Mouse (Mus musculus) ES-E14 (cell line): ENCODE measurements around the gene Ctsh. TPM values are rescaled to one million over a fixed set of nuclear protein-coding genes. Genes with fewer than 3 reads are reported as not detected.

Experiments used
- DNase-seq: peaks from one replicate; pipeline ENCODE4 v3.0.0-alpha.2; 2013; ENCODE audit warnings: low read depth, low spot score
- H3K27ac ChIP-seq: 2 replicates; pipeline ENCODE4 v1.5.1; 2012; ENCODE audit warnings: low read depth, mild to moderate bottlenecking, low read length, moderate library complexity, mixed read lengths; ENCODE audit not compliant: poor library complexity, insufficient read depth, severe bottlenecking
- H3K36me3 ChIP-seq: 2 replicates; pipeline ENCODE4 v1.6.1; 2012; ENCODE audit warnings: mild to moderate bottlenecking, low read length, moderate library complexity, mixed read lengths; ENCODE audit not compliant: control insufficient read depth, poor library complexity, insufficient read depth, severe bottlenecking
- H3K4me1 ChIP-seq, 2 experiments: fragments of 150-350 bp in 1 of 2; sonication (generic) in 1 of 2; 2 replicates each; pipeline ENCODE4 v1.6.1; 2012; ENCODE audit warnings: low read length in 2 of 2, mild to moderate bottlenecking in 1 of 2, mixed read lengths in 1 of 2; ENCODE audit not compliant: control insufficient read depth in 2 of 2, insufficient read depth in 2 of 2, poor library complexity in 1 of 2
- H3K4me3 ChIP-seq, 2 experiments: fragments of 150-350 bp in 1 of 2; sonication (generic) in 1 of 2; 2 replicates each; pipeline ENCODE4 v1.5.1; 2012; ENCODE audit warnings: low read length in 2 of 2, low read depth in 1 of 2, mild to moderate bottlenecking in 1 of 2, mixed read lengths in 1 of 2; ENCODE audit not compliant: insufficient read depth in 1 of 2, poor library complexity in 1 of 2, severe bottlenecking in 1 of 2
- H3K9ac ChIP-seq: 2 replicates; pipeline ENCODE4 v1.6.1; 2012; ENCODE audit warnings: low read depth, mild to moderate bottlenecking, low read length, mixed read lengths; ENCODE audit not compliant: poor library complexity, insufficient read depth, severe bottlenecking
- H3K9me3 ChIP-seq: fragments of 150-350 bp; sonication (generic); 2 replicates; pipeline ENCODE4 v1.6.1; 2012; ENCODE audit warnings: low read depth, mild to moderate bottlenecking, low read length; ENCODE audit not compliant: control insufficient read depth, insufficient read depth
- CHD2 ChIP-seq: IDR thresholded peaks from 2 replicates; pipeline ENCODE4 v1.6.1; 2014; ENCODE audit warnings: mild to moderate bottlenecking, low read depth, low read length, inconsistent platforms
- HCFC1 ChIP-seq: IDR thresholded peaks from 2 replicates; pipeline ENCODE4 v1.6.1; 2012; ENCODE audit warnings: low read length, inconsistent platforms, borderline replicate concordance; ENCODE audit not compliant: insufficient read depth
- MAFK ChIP-seq: IDR thresholded peaks from 2 replicates; pipeline ENCODE4 v1.6.1; 2014; ENCODE audit warnings: mild to moderate bottlenecking, low read depth, low read length, inconsistent platforms; ENCODE audit not compliant: insufficient read depth
- ZC3H11A ChIP-seq: IDR thresholded peaks from 2 replicates; pipeline ENCODE4 v1.6.1; 2012; ENCODE audit warnings: low read depth, mild to moderate bottlenecking, inconsistent platforms, low read length, borderline replicate concordance
- ZNF384 ChIP-seq: IDR thresholded peaks from 2 replicates; pipeline ENCODE4 v1.6.1; 2012; ENCODE audit warnings: low read depth, low read length, inconsistent platforms
- in situ Hi-C, 2 experiments: fragments of 600-800 bp; cut with MboI; formaldehyde crosslinking; loops; one replicate each; pipeline ENCODE4 v1.15.1; 2025; ENCODE audit warnings: low sequenced_read_pairs in 2 of 2, inconsistent platforms in 1 of 2; ENCODE audit not compliant: unreplicated experiment in 2 of 2
- total RNA-seq: library from RNA; depleted of rRNA; stranded (reverse); fragments of 300-350 nt; gene quantifications from 2 replicates; pipeline ENCODE4 v1.2.3, GENCODE M21; 2012

The Ctsh gene
- total RNA-seq, 1 experiment: 5.4 TPM

DNA sequence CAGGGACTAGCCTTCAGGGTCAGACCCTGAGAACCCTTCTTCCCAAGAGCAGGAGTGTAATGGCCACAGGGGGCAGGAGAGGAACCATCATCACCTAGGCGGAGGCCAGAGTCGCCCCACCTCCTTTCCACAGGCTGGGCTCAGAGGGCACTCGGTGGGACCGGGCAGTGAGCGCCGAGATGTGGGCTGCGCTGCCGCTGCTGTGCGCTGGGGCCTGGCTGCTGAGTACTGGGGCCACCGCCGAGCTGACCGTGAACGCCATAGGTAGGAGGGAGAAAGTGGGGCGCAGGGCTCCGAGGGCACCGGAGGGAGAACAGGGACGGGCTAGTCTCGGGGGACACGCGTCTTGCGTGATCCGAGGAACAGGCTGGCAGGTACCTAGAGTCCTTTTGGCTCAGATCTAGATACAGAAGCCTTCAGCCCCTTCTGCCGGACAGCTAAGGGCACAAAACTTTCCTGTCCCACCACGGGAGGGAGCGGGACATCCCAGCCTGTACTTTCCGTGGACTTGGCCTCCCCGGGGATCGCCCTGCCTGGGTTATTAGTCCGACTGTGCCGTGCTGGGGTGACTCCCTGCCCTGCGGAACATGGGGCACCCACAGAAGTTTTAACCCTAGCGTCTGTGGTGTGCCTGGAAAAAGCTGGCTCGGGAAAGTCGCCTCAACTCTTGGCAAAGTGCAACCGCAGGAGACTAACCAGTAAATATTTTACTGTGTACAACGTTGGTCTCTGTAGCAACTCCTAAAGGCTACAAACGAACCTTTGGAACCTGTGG is 606 bp downstream of the Ctsh start:
- Histone ChIP-seq H3K4me1 (no peaks in the 10 kb centered on the region; a peak in 1 of 4 replicates), H3K9me3 (no peaks in the 10 kb centered on the region), H3K36me3 (no peaks in the 10 kb centered on the region), H3K9ac (peak overlapping the region; percentile 38; the same call in 1 of the 2 replicates), H3K27ac (no peak overlapping the region), H3K4me3 (peak overlapping the region; percentile 61 to 65)
- in situ Hi-C loops: no loop called here
- DNase-seq: peak; percentile 24
- TF ChIP-seq ZNF384 (no peak), HCFC1 (no peak), ZC3H11A (no peak), CHD2 (no peak), MAFK (no peak)

GRCm38 (mm10) chr9:90055409-90055808 is 1.5 kb downstream of the Ctsh start:
- Histone ChIP-seq H3K9me3 (no peaks in the 10 kb centered on the region), H3K4me1 (no peaks in the 10 kb centered on the region; a peak in 1 of 4 replicates), H3K4me3 (no peak overlapping the region), H3K27ac (no peak overlapping the region), H3K36me3 (no peaks in the 10 kb centered on the region), H3K9ac (no peak overlapping the region)
- TF ChIP-seq ZC3H11A (no peak), HCFC1 (no peak), MAFK (no peak), ZNF384 (no peak), CHD2 (no peak)
- in situ Hi-C loops: no loop called here
- DNase-seq: no peak

- H3K9me3 ChIP-seq: no peaks in the 10 kb centered on the region
- TF ChIP-seq CHD2 (no peak), ZC3H11A (no peak), MAFK (no peak), HCFC1 (no peak), ZNF384 (no peak)
- no peak overlapping the region for H3K9ac ChIP-seq
- in situ Hi-C loops: no loop called here
- no peaks in the 10 kb centered on the region; a peak in 1 of 4 replicates for H3K4me1 ChIP-seq
- no peak for DNase-seq
- H3K27ac ChIP-seq: no peak overlapping the region
- H3K4me3 ChIP-seq: no peak overlapping the region
- no peaks in the 10 kb centered on the region for H3K36me3 ChIP-seq
Measured at GRCm38 (mm10) chr9:90055911-90056310, 2.0 kb downstream of the Ctsh start.

GRCm38 (mm10) chr9:90056716-90057115 is 2.8 kb downstream of the Ctsh start:
- no peak overlapping the region for H3K4me3 ChIP-seq
- H3K9me3 ChIP-seq: no peaks in the 10 kb centered on the region
- no peaks in the 10 kb centered on the region; a peak in 1 of 4 replicates for H3K4me1 ChIP-seq
- TF ChIP-seq HCFC1: no peak
- TF ChIP-seq MAFK: no peak
- no peak for TF ChIP-seq CHD2
- no peak for TF ChIP-seq ZC3H11A
- no peak for TF ChIP-seq ZNF384
- no peak overlapping the region for H3K27ac ChIP-seq
- DNase-seq: no peak
- in situ Hi-C loops: no loop called here
- H3K9ac ChIP-seq: no peak overlapping the region
- no peaks in the 10 kb centered on the region for H3K36me3 ChIP-seq
